Mouse (Mus musculus): ENCODE results near the gene Bank1. TPM values are rescaled to one million over a fixed set of nuclear protein-coding genes. Genes with fewer than 3 reads are reported as not detected.

Gene Bank1
- polyA plus RNA-seq, 1 experiment: not detected

DNA sequence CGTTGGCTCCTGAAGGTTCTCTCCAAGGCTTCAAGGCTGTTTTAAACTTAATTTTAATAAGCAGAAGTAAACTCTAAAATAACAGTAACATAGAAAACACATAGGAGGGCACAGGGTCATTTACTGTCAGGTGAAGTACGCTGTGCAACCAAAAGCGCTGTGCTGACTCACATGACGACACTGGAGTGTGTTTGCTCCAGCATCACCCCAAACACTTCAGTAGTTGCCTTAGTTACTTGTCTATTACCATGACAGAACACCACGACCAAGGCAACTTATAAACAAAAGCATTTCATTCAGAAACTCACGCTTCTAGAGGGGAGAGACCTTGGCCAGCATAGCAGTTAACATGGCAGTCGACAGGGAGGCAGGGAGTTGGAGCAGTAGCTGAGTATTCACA lies 23.8 kb upstream of the Bank1 start:
- H3K4me3 ChIP-seq: no peak overlapping the region
- H3K4me2 ChIP-seq (ENCODE audit: low read depth): no peak overlapping the region
- H3K36me3 ChIP-seq (ENCODE audit: control insufficient read depth, insufficient read depth): no peaks in the 10 kb centered on the region
- no peak for TF ChIP-seq USF1 (IDR thresholded peaks at IDR 0.05; ENCODE audit: low read depth)
- no peak for TF ChIP-seq POLR2AphosphoS2 (IDR thresholded peaks at IDR 0.05; ENCODE audit: insufficient read length, low read depth)
- no peak for TF ChIP-seq MYOD1 (IDR thresholded peaks at IDR 0.05; ENCODE audit: control insufficient read depth in 1 of 3, insufficient read length in 2 of 3, low read depth in 2 of 3)
- TF ChIP-seq TCF12 (IDR thresholded peaks at IDR 0.05; ENCODE audit: insufficient read depth, poor library complexity, severe bottlenecking): no peak
- no peak for TF ChIP-seq MYOG (IDR thresholded peaks at IDR 0.05; ENCODE audit: control insufficient read depth in 1 of 3, insufficient read depth in 1 of 3, insufficient read length in 2 of 3, low read depth in 2 of 3)
- no peak for TF ChIP-seq TCF3 (IDR thresholded peaks at IDR 0.05; ENCODE audit: insufficient read length, low read depth)
- TF ChIP-seq CEBPB (IDR thresholded peaks at IDR 0.05; ENCODE audit: insufficient read depth, poor library complexity, severe bottlenecking): no peak
- TF ChIP-seq MAX (IDR thresholded peaks at IDR 0.05; ENCODE audit: low read depth): no peak
- TF ChIP-seq REST (IDR thresholded peaks at IDR 0.05; ENCODE audit: insufficient read depth, insufficient read length): no peak
- H3K27me3 ChIP-seq (ENCODE audit: control insufficient read depth, insufficient read depth, insufficient read length): no peaks in the 10 kb centered on the region
- no peak overlapping the region for H3ac ChIP-seq (ENCODE audit: control insufficient read depth, insufficient read length)
- no peaks in the 10 kb centered on the region for H3K79me2 ChIP-seq (ENCODE audit: control insufficient read depth, insufficient read depth)

DNA sequence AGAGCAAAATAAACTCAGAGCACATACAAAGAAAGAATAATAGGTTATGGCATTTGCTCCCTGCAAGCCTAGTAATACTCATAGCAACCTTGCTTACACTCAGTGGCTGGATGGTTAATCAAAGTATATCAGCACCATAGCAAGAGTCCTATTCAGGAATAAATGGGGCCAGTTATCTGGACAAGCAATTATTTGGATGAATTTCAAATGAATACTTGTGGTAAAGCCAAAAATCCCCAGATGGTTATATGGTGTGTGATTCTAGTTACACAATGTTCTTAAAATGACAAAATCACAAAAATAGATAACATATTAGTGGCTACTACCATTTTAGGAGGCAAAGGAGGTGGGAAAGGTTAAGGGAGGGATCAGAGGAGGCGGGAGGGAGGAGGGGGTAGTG lies 22.7 kb upstream of the Bank1 start:
- no peak overlapping the region for H3K4me2 ChIP-seq (ENCODE audit: low read depth)
- H3ac ChIP-seq (ENCODE audit: control insufficient read depth, insufficient read length): no peak overlapping the region
- H3K79me2 ChIP-seq (ENCODE audit: control insufficient read depth, insufficient read depth): no peaks in the 10 kb centered on the region

DNA sequence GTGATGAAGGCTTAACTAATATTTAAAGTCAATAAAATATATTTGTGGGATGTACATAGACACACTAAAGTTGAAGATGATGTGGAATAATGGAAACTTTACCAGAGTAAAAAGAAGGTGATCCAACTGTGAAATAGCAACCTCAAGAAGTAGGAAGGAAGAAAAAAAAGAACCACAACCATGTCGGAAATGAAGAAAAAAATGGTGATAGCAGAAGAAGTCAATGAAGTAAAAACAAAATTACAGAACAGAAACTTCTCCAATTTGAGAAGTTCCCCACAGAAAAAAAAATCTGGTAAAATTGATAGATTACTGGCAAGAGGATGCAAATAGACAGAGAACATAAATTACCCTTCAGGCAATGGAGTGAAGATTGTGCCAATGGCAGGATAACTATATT lies 21.4 kb upstream of the Bank1 start:
- no peaks in the 10 kb centered on the region for H3K36me3 ChIP-seq (ENCODE audit: control insufficient read depth, insufficient read depth)
- TF ChIP-seq MYOG (IDR thresholded peaks at IDR 0.05; ENCODE audit: control insufficient read depth in 1 of 3, insufficient read depth in 1 of 3, insufficient read length in 2 of 3, low read depth in 2 of 3) (no peak), TCF12 (IDR thresholded peaks at IDR 0.05; ENCODE audit: insufficient read depth, poor library complexity, severe bottlenecking) (no peak), POLR2A (IDR thresholded peaks at IDR 0.05; ENCODE audit: insufficient read length, low read depth) (no peak), USF1 (IDR thresholded peaks at IDR 0.05; ENCODE audit: low read depth) (no peak), TCF3 (IDR thresholded peaks at IDR 0.05; ENCODE audit: insufficient read length, low read depth) (no peak), E2F4 (IDR thresholded peaks at IDR 0.05; ENCODE audit: insufficient read depth) (no peak), REST (IDR thresholded peaks at IDR 0.05; ENCODE audit: insufficient read depth, insufficient read length) (no peak), MAX (IDR thresholded peaks at IDR 0.05; ENCODE audit: low read depth) (no peak), CEBPB (IDR thresholded peaks at IDR 0.05; ENCODE audit: insufficient read depth, poor library complexity, severe bottlenecking) (no peak)
- H3ac ChIP-seq (ENCODE audit: control insufficient read depth, insufficient read length): no peak overlapping the region
- no peak overlapping the region for H3K4me2 ChIP-seq (ENCODE audit: low read depth)
- no peaks in the 10 kb centered on the region for H3K79me2 ChIP-seq (ENCODE audit: control insufficient read depth, insufficient read depth)
- H3K27me3 ChIP-seq (ENCODE audit: control insufficient read depth, insufficient read depth, insufficient read length): no peaks in the 10 kb centered on the region
- H3K4me3 ChIP-seq: no peak overlapping the region

More for the DNA sequence above, 22.7 kb upstream of the Bank1 start:
- Histone ChIP-seq H3K4me3 (no peak overlapping the region), H3K36me3 (ENCODE audit: control insufficient read depth, insufficient read depth) (no peaks in the 10 kb centered on the region), H3K27me3 (ENCODE audit: control insufficient read depth, insufficient read depth, insufficient read length) (no peaks in the 10 kb centered on the region)
- TF ChIP-seq USF1 (IDR thresholded peaks at IDR 0.05; ENCODE audit: low read depth): no peak
- no peak for TF ChIP-seq MAX (IDR thresholded peaks at IDR 0.05; ENCODE audit: low read depth)
- TF ChIP-seq TCF12 (IDR thresholded peaks at IDR 0.05; ENCODE audit: insufficient read depth, poor library complexity, severe bottlenecking): no peak
- no peak for TF ChIP-seq POLR2A (IDR thresholded peaks at IDR 0.05; ENCODE audit: insufficient read length, low read depth)
- TF ChIP-seq MYOG (IDR thresholded peaks at IDR 0.05; ENCODE audit: control insufficient read depth in 1 of 3, insufficient read depth in 1 of 3, insufficient read length in 2 of 3, low read depth in 2 of 3): no peak
- TF ChIP-seq E2F4 (IDR thresholded peaks at IDR 0.05; ENCODE audit: insufficient read depth): no peak
- TF ChIP-seq POLR2AphosphoS2 (IDR thresholded peaks at IDR 0.05; ENCODE audit: insufficient read length, low read depth): no peak
- no peak for TF ChIP-seq MYOD1 (IDR thresholded peaks at IDR 0.05; ENCODE audit: control insufficient read depth in 1 of 3, insufficient read length in 2 of 3, low read depth in 2 of 3)
- TF ChIP-seq CEBPB (IDR thresholded peaks at IDR 0.05; ENCODE audit: insufficient read depth, poor library complexity, severe bottlenecking): no peak
- no peak for TF ChIP-seq REST (IDR thresholded peaks at IDR 0.05; ENCODE audit: insufficient read depth, insufficient read length)
- no peak for TF ChIP-seq SRF (IDR thresholded peaks at IDR 0.05; ENCODE audit: control insufficient read depth, insufficient read length, low read depth)
- TF ChIP-seq TCF3 (IDR thresholded peaks at IDR 0.05; ENCODE audit: insufficient read length, low read depth): no peak

DNA sequence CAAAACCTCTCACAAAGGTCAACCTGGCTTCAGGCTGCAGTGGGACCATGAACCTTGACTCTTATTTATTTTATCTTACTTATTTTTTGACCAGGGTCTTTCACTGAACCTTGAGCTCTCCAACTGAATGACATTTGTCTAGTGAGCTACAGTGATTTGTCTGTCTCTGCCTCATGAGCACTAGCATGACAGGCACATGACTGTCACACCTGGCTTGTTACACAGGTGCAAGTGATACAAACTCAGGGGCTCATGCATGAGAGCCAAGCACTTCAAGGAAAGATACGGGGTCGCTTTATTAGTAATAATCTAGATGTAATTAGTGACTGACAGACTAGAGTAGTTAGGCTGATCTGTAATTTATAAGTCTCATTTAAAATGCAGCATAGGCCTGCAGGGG lies 16.0 kb upstream of the Bank1 start:
- TF ChIP-seq POLR2A (IDR thresholded peaks at IDR 0.05; ENCODE audit: insufficient read length, low read depth): no peak
- TF ChIP-seq E2F4 (IDR thresholded peaks at IDR 0.05; ENCODE audit: insufficient read depth): no peak
- no peak for TF ChIP-seq POLR2AphosphoS2 (IDR thresholded peaks at IDR 0.05; ENCODE audit: insufficient read length, low read depth)
- TF ChIP-seq MAX (IDR thresholded peaks at IDR 0.05; ENCODE audit: low read depth): no peak
- TF ChIP-seq TCF12 (IDR thresholded peaks at IDR 0.05; ENCODE audit: insufficient read depth, poor library complexity, severe bottlenecking): no peak
- TF ChIP-seq SRF (IDR thresholded peaks at IDR 0.05; ENCODE audit: control insufficient read depth, insufficient read length, low read depth): no peak
- TF ChIP-seq MYOG (IDR thresholded peaks at IDR 0.05; ENCODE audit: control insufficient read depth in 1 of 3, insufficient read depth in 1 of 3, insufficient read length in 2 of 3, low read depth in 2 of 3): no peak
- TF ChIP-seq USF1 (IDR thresholded peaks at IDR 0.05; ENCODE audit: low read depth): no peak
- TF ChIP-seq TCF3 (IDR thresholded peaks at IDR 0.05; ENCODE audit: insufficient read length, low read depth): no peak
- TF ChIP-seq CEBPB (IDR thresholded peaks at IDR 0.05; ENCODE audit: insufficient read depth, poor library complexity, severe bottlenecking): no peak
- TF ChIP-seq REST (IDR thresholded peaks at IDR 0.05; ENCODE audit: insufficient read depth, insufficient read length): no peak
- TF ChIP-seq MYOD1 (IDR thresholded peaks at IDR 0.05; ENCODE audit: control insufficient read depth in 1 of 3, insufficient read length in 2 of 3, low read depth in 2 of 3): no peak
- Histone ChIP-seq H3K27me3 (ENCODE audit: control insufficient read depth, insufficient read depth, insufficient read length) (no peaks in the 10 kb centered on the region), H3ac (ENCODE audit: control insufficient read depth, insufficient read length) (no peak overlapping the region), H3K79me2 (ENCODE audit: control insufficient read depth, insufficient read depth) (no peaks in the 10 kb centered on the region), H3K4me2 (ENCODE audit: low read depth) (no peak overlapping the region), H3K4me3 (no peak overlapping the region), H3K36me3 (ENCODE audit: control insufficient read depth, insufficient read depth) (no peaks in the 10 kb centered on the region)

DNA sequence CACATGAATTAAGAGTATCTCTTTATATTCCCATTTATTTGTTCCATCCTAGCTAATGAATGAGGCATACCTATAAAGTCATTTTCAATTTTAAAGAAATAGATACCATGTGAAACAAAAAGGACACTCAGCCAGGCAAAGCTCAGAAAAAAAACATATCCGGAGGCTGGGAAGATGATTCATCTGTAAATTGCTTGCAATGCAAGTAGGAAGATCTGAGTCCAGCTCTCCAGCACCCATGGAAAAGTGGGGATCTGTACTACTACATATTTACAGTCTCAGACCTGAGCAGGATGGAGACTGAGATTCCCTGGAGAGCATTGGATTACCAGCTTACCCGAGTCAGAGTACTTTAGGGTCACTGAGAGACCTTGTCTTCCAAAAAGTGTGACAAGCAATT lies 14.0 kb upstream of the Bank1 start:
- Histone ChIP-seq H3K79me2 (ENCODE audit: control insufficient read depth, insufficient read depth) (no peaks in the 10 kb centered on the region), H3K36me3 (ENCODE audit: control insufficient read depth, insufficient read depth) (no peaks in the 10 kb centered on the region), H3K4me3 (no peak overlapping the region), H3K4me2 (ENCODE audit: low read depth) (no peak overlapping the region), H3K27me3 (ENCODE audit: control insufficient read depth, insufficient read depth, insufficient read length) (no peaks in the 10 kb centered on the region), H3ac (ENCODE audit: control insufficient read depth, insufficient read length) (no peak overlapping the region)
- no peak for TF ChIP-seq MYOD1 (IDR thresholded peaks at IDR 0.05; ENCODE audit: control insufficient read depth in 1 of 3, insufficient read length in 2 of 3, low read depth in 2 of 3)
- no peak for TF ChIP-seq POLR2AphosphoS2 (IDR thresholded peaks at IDR 0.05; ENCODE audit: insufficient read length, low read depth)
- no peak for TF ChIP-seq POLR2A (IDR thresholded peaks at IDR 0.05; ENCODE audit: insufficient read length, low read depth)
- TF ChIP-seq TCF12 (IDR thresholded peaks at IDR 0.05; ENCODE audit: insufficient read depth, poor library complexity, severe bottlenecking): no peak
- TF ChIP-seq TCF3 (IDR thresholded peaks at IDR 0.05; ENCODE audit: insufficient read length, low read depth): no peak
- TF ChIP-seq SRF (IDR thresholded peaks at IDR 0.05; ENCODE audit: control insufficient read depth, insufficient read length, low read depth): no peak
- TF ChIP-seq CEBPB (IDR thresholded peaks at IDR 0.05; ENCODE audit: insufficient read depth, poor library complexity, severe bottlenecking): no peak
- no peak for TF ChIP-seq REST (IDR thresholded peaks at IDR 0.05; ENCODE audit: insufficient read depth, insufficient read length)
- TF ChIP-seq MAX (IDR thresholded peaks at IDR 0.05; ENCODE audit: low read depth): no peak
- no peak for TF ChIP-seq MYOG (IDR thresholded peaks at IDR 0.05; ENCODE audit: control insufficient read depth in 1 of 3, insufficient read depth in 1 of 3, insufficient read length in 2 of 3, low read depth in 2 of 3)
- TF ChIP-seq USF1 (IDR thresholded peaks at IDR 0.05; ENCODE audit: low read depth): no peak

Data from myocyte (in vitro differentiated cells).